Comparison of ENCODE assay signal across 9 mouse cellular contexts in genomic region chr17:75017423-75017822, GRCm38 (mm10). TPM values are rescaled to one million over a fixed set of nuclear protein-coding genes. Genes with fewer than 3 reads are reported as not detected.
DNase-seq lines count a peak whose midpoint lies in the region; ATAC-seq and TF ChIP-seq lines count a peak whose summit lies in the region.
"Had no signal": no experiment of that assay in that cellular context is flagged by ENCODE, and none has a peak within 500 bp of the region (broad histone marks: within the 10 kb centered on the region; RNA-seq: fewer than 3 reads in every experiment).

No protein-coding gene starts in this region.

- no peak overlapping the region for H3K4me2 ChIP-seq in intestine, postnatal 0 days (replicated peaks; ENCODE audit: low read depth)
- H3K4me2 ChIP-seq in intestine, embryonic 15.5 days (replicated peaks) = no peak overlapping the region
- no peak overlapping the region for H3K4me2 ChIP-seq in embryonic facial prominence, embryonic 14.5 days (ENCODE audit: low read depth, low read length)
- H3K4me2 ChIP-seq: liver, embryonic 15.5 days had no signal

- H3K27ac ChIP-seq in intestine, postnatal 0 days (ENCODE audit: low read depth, low read length) = no peak overlapping the region
- no peak overlapping the region for H3K27ac ChIP-seq in intestine, embryonic 15.5 days
- 0 out of 2 replicates have a peak overlapping the region, but pooled peaks have one; percentile 22 for H3K27ac ChIP-seq in embryonic facial prominence, embryonic 14.5 days (replicated peaks; ENCODE audit: low read depth, low read length)
- H3K27ac ChIP-seq: liver, embryonic 15.5 days had no signal

- no peaks in the 10 kb centered on the region for H3K4me1 ChIP-seq in intestine, postnatal 0 days (replicated peaks; ENCODE audit: control insufficient read depth, insufficient read depth, low read length)
- H3K4me1 ChIP-seq in intestine, embryonic 15.5 days (replicated peaks) = peaks cover 14% of the 10 kb centered on the region
- peaks cover 38% of the 10 kb centered on the region for H3K4me1 ChIP-seq in embryonic facial prominence, embryonic 14.5 days (ENCODE audit: control insufficient read depth, insufficient read depth, low read length)
- H3K4me1 ChIP-seq: liver, embryonic 15.5 days had no signal

- no peak overlapping the region for H3K9ac ChIP-seq in intestine, postnatal 0 days (ENCODE audit: low read depth, low read length)
- H3K9ac ChIP-seq in intestine, embryonic 15.5 days = no peak overlapping the region
- H3K9ac ChIP-seq in embryonic facial prominence, embryonic 14.5 days (ENCODE audit: low read depth, low read length) = no peak overlapping the region
- H3K9ac ChIP-seq: liver, embryonic 15.5 days had no signal

- H3K4me3 ChIP-seq in intestine, postnatal 0 days (ENCODE audit: low read depth, low read length) = no peak overlapping the region
- no peak overlapping the region for H3K4me3 ChIP-seq in intestine, embryonic 15.5 days (replicated peaks)
- H3K4me3 ChIP-seq in embryonic facial prominence, embryonic 14.5 days (ENCODE audit: low read depth, low read length) = no peak overlapping the region
- H3K4me3 ChIP-seq: liver, embryonic 15.5 days had no signal

- no peaks in the 10 kb centered on the region for H3K9me3 ChIP-seq in intestine, postnatal 0 days (ENCODE audit: control insufficient read depth)
- H3K9me3 ChIP-seq in intestine, embryonic 15.5 days = no peaks in the 10 kb centered on the region
- no peaks in the 10 kb centered on the region for H3K9me3 ChIP-seq in embryonic facial prominence, embryonic 14.5 days (ENCODE audit: control insufficient read depth, low read length)
- H3K9me3 ChIP-seq: liver, embryonic 15.5 days had no signal

- no peaks in the 10 kb centered on the region for H3K36me3 ChIP-seq in intestine, postnatal 0 days (ENCODE audit: control insufficient read depth, insufficient read depth)
- no peaks in the 10 kb centered on the region for H3K36me3 ChIP-seq in intestine, embryonic 15.5 days
- no peaks in the 10 kb centered on the region for H3K36me3 ChIP-seq in embryonic facial prominence, embryonic 14.5 days (ENCODE audit: control insufficient read depth, insufficient read depth, low read length)
- H3K36me3 ChIP-seq: liver, embryonic 15.5 days had no signal

- 84% methylated on average over 7 of the region's 7 CpGs for WGBS in intestine, postnatal 0 days
- WGBS in intestine, embryonic 15.5 days = 85% methylated on average over 7 of the region's 7 CpGs
- 70% methylated on average over 7 of the region's 7 CpGs for WGBS in embryonic facial prominence, embryonic 14.5 days

- peak; percentile 76 for TF ChIP-seq CTCF in intestine, postnatal 0 days (IDR thresholded peaks at IDR 0.05; ENCODE audit: low read depth)

- ATAC-seq in intestine, postnatal 0 days = no peak
- no peak for ATAC-seq in intestine, embryonic 15.5 days
- ATAC-seq in embryonic facial prominence, embryonic 14.5 days (ENCODE audit: low read depth) = no peak
- peak; percentile 76 for ATAC-seq in megakaryocyte-erythroid progenitor cell, adult 5-6 weeks (replicated peaks; ENCODE audit: low FRiP score, low TSS enrichment, poor library complexity, severe bottlenecking)

- no peaks in the 10 kb centered on the region for H3K27me3 ChIP-seq in intestine, postnatal 0 days (replicated peaks; ENCODE audit: control insufficient read depth, insufficient read depth, low read length)
- H3K27me3 ChIP-seq in intestine, embryonic 15.5 days (replicated peaks) = no peaks in the 10 kb centered on the region
- H3K27me3 ChIP-seq in embryonic facial prominence, embryonic 14.5 days (replicated peaks; ENCODE audit: control insufficient read depth, insufficient read depth, low read length) = no peaks in the 10 kb centered on the region
- H3K27me3 ChIP-seq: liver, embryonic 15.5 days had no signal

- peak; percentile 24 for DNase-seq in urinary bladder, postnatal 14 days (ENCODE audit: low spot score)
- no peak for DNase-seq in urinary bladder, postnatal 4 days (ENCODE audit: low spot score in 2 of 2)
- no peak for DNase-seq in embryonic facial prominence, embryonic 14.5 days (ENCODE audit: low spot score)
- DNase-seq in cerebellum, adult 11-12 months = no peak
- DNase-seq in right cerebral cortex, postnatal 36 days (ENCODE audit: low spot score in 2 of 2) = no peak

RNA-seq across cellular contexts. Expression of gene Ltbp1, which starts 12.1 kb away (rescaled TPM):
- 8.1 and 8.5 TPM in 2 replicates for polyA plus RNA-seq in intestine, postnatal 0 days (2015; fragmentation: Nextera tagmentation; extraction: Ambion mirVana)
- 17.7 and 18.8 TPM in 2 replicates for polyA plus RNA-seq in intestine, embryonic 15.5 days (2015; fragmentation: Nextera tagmentation; extraction: Ambion mirVana)
- polyA plus RNA-seq in embryonic facial prominence, embryonic 14.5 days (2014; fragmentation: Nextera tagmentation; extraction: Ambion mirVana) = 53.9 and 60.7 TPM in 2 replicates
- total RNA-seq in megakaryocyte-erythroid progenitor cell, adult 5-6 weeks (2014; fragmentation: Nextera tagmentation) = 2.8 and 3.3 TPM in 2 replicates
- 2.7 and 3.1 TPM in 2 replicates for total RNA-seq in megakaryocyte-erythroid progenitor cell, adult 5-6 weeks (2017)
